Mouse (Mus musculus) cerebellum, adult 18-20 months (tissue): ENCODE measurements around the gene Usp32.

Source experiments
- DNase-seq, 2 experiments: peaks; one replicate each; pipeline ENCODE4 v3.0.0; 2021

Gene Usp32

DNA sequence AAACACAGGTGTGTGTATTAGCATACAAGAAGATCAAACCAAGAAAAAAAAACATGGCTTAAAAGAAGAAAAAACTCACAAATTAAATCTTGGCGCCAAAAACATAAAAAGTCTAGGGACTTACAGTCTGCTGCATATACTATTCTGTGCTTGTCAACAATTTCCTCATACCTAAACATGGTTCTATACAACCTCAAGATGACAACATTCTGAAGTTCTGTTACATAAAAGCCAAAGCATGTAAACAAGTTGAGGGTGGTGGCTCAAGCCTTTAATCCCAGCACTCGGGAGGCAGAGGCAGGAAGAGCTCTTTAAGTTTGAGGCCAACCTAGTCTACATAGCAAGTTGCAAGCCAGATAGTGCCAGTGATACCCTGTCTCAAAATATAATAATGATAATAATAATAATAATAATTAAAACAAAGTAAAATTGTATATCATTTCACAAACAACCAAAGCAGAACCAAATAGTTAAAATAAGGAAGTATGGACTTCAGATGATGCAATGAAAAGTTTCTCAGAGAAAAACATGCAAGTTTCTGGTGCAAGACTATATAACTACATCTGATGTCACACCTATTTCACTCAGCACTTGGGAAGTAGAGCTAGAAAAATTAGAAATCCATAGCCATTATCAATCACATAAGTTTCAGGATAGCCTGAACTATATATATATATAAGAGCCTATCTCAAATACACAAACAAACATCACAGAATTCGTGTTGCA lies 16.5 kb downstream of the Usp32 start:
- no peak for DNase-seq

DNA sequence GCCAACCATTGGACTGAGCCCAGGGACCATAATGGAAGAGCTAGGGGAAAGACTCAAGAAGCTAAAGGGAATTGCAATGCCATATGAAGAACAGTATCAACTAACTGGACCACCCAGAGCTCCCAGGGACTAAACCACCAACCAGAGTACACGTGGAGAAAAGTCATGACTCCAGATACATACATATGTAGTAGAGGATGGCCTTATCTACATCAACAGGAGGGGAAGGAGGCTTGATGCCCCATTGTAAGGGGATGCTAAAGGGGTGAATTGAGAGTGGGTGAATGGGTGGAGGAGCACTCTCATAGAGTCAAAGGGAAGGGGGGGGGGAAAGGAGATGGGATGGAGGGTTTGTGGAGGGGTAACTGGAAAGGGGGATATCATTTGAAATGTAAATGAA lies 17.9 kb downstream of the Usp32 start:
- DNase-seq, result no peak

DNA sequence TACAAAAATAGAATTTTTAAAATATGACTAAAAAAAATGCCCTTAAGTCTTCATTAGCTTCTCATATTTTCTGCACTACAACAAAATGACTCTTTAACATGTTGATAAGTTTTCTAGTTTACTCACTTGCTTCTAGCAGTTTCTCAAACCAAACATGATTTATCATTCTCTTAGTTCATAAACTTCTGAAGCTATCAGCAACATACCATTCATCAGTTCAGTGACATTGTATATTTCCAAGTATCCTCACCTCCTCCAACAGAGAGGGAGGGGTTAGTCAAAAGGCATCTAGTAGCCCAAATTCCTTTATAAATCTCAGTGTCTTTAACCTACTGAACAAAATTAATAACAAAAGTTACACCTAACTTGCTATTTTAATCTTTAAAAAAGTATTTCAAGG lies 22.8 kb downstream of the Usp32 start:
- DNase-seq, result no peak

DNA sequence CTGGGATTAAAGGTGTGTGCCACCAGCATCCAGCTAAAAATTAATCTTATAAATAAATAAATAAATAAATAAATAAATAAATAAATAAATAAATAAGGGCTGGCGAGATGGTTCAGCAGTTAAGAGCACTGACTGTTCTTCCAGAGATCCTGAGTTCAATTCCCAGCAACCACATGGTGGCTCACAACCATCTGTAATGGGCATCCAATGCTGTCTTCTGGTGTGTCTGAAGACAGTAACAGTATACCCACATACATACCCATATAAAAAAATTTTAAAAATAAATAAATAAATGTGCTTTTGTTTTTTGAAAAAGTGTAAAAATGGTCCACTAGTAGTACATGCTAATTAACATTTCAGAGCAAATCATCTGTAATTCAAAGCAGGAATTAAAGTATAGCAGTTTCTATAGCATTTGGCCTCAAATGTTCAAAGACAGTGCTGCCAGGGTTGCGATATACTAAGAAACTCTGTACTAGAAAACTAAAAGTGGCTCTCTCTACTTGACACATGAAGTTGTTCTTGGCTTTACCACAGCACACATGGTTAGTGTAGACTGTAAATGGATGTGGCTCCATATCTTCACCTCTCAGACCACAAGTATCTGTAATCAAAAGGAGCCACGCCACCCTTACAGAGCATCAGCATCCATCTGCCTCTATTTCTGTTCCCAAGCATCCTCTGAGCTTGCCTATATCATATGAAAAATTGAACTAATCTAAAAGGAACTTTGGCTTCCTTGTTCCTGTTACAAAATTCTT lies 23.7 kb downstream of the Usp32 start:
- no peak for DNase-seq

DNA sequence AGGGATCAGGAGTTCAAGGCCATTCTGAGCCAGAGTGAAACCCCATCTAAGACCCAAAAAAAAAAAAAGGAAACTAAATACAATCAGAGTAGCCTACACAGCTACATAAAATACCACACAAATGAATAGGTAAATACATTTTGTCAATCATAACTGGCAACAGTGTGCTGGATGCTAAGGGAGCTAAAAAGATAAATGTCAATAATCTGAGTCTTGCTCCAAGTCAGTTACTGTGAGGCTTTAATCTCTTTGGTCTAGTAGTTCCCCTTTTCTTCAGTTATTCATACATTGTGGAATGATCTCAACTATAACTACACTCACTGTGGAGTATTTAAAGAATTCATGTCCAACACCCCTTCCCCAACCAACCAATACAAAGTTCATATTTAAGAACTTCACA lies 30.0 kb downstream of the Usp32 start:
- no peak for DNase-seq

GRCm38 (mm10) chr11:85107217-85107616 lies 32.7 kb downstream of the Usp32 start:
- no peak for DNase-seq

DNA sequence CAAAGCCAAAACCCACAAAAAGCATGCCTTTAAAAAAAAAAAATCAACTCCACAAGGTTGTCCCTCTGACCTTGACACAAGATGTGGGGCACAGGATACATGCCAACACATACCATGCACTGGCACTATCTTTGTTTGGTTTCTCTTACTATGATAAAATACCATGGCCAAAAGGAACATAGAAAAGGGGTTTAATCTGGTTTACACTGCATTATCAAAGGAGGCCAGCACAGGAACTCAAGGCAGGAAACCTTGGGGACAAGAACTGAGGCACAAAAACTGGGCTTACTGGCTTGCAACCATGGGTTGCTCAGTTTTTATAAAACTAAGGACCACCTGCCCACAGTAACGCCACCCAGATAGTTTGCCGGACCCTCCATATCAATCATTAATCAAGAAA lies 34.1 kb downstream of the Usp32 start:
- no peak for DNase-seq

DNA sequence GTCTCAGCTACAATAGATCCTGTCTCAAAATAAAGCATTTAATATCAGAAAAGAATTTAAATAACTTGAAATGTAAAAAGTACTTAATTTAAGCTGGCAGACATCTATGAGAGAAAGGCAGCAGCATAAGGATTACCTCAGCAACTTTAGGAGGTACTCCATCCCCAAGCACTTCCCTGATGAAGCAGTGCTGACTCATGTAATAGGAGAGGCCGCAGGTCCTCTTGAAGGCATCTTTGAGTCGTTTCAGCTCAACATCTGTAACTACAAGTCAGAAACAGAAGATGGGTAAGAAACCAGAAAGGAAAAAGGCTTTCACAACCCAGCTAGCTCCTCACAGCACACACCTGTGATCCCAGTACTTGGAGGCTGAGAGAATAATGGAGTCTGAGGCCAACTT lies 36.2 kb downstream of the Usp32 start:
- DNase-seq, result no peak

DNA sequence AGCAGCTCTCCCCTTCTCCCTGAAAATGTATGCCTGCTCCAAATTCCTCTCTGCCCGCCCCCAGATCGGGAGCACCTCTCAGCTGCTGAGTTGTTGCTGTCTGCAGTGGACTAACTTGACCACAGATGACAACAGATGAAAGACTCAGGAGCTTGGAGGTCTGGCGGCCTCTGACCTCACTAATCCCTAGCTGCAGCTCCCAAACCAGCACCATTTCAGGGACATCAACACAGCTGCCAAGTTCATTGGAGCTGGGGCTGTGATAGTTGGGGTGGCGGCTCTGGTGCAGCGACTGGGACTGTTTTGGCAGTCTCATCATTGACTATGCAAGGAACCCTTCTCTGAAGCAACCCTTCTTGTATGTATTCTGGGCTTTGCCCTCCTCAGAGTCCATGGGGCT lies 44.8 kb downstream of the Usp32 start:
- no peak for DNase-seq

DNA sequence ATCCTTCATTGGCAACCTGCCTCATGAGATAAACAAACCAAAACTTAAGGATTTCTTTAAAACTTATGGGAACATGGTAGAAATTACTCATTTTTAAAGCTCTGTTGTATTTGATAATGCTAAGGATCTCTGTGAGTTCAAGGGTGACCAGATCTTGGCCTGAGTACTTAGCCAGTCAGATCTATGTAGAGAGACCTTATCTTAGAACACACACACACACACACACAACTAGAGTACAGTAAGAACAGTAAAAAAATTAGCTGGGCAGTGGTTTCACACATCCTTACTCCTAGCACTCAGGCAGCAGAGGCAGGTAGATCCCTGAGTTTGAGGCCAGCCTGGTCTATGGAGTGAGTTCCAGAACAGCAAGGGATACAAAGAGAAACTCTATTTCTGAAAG lies 53.7 kb downstream of the Usp32 start:
- no peak for DNase-seq

- DNase-seq, result no peak
Observed at GRCm38 (mm10) chr11:85067871-85068270, 72.1 kb downstream of the Usp32 start.

- no peak for DNase-seq
Observed at GRCm38 (mm10) chr11:85058562-85058961, 81.4 kb downstream of the Usp32 start.

GRCm38 (mm10) chr11:85057544-85057943 lies 82.4 kb downstream of the Usp32 start:
- no peak for DNase-seq

GRCm38 (mm10) chr11:85056901-85057300 lies 83.1 kb downstream of the Usp32 start:
- DNase-seq, result peak; percentile 20 to 26

DNA sequence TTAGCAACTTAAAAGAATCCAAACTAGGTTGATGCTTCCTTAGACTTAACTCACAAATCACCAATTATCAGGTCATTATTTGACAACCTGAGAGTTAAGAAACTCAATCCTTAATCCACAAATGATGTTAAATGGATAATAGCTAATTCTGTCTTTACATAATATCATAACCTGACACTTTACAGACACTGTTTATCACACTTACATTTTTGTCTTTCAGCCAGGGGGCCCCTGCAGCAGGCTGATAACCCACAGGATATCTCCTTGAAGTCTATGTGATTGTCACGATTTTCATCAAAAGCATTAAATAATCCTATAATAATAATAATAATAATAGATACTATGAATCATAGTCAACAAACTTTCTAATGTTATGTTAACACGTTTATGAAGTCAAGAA lies 84.4 kb downstream of the Usp32 start:
- no peak for DNase-seq

DNA sequence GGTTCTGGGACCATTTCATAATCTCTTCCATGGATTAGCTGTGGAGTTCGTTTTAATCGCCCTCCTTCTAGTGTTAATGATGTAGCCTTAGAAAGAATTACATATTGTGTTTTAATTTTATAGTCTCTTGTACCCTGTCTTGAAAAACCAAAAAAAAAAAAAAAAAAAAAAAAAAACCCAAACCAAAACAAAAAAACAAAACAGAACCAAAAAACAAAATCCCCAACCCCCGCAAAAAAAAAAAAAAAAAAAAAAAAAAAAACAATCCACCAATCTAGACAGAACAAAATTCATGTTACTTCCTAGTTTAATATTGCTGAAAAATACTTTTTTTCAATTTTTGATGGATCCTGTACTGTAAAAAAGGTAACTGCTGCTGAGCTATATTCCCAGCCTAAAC lies 100.7 kb downstream of the Usp32 start:
- DNase-seq, result no peak

DNA sequence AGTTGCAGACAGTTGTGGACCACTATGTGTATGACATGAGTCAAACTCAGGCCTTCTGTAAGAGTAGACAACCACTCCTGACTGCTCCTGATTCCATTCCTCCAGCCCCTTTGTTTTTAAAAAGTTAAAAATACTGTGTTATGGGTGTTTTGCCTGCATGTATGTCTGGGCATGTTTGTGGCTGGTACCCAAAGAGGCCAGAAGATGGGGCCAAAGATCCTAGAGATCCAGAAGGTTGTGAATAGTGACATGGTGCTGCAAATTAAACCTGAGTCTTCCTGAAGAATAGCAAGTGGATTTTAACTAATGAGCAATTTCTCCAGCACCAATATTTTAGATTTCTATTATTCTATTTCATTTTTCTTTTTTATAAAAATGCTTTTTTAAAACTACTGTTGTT lies 126.8 kb downstream of the Usp32 start:
- no peak for DNase-seq

- DNase-seq, result no peak
Observed at GRCm38 (mm10) chr11:85003566-85003965, 136.4 kb downstream of the Usp32 start.

- DNase-seq, result no peak
Observed at GRCm38 (mm10) chr11:84995241-84995640, 144.7 kb downstream of the Usp32 start.

DNA sequence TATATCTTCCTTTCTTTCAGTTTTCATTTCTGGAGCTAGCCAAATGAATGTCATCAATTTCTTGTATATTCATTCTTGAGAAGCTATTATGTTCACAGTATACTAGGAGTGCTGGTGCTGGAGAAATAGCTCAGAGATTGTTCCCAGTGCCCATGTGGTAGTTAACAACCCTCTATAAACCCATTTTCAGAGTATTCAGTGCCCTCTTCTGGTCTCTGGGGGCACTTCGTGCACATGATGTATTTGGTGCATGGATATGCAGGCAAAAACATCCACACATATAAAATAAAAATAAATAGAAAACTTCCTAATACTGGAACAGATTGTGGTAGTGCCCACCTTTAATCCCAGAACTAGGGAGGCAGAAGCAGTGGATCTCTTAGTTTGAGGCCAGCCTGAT lies 147.0 kb downstream of the Usp32 start:
- no peak for DNase-seq

DNA sequence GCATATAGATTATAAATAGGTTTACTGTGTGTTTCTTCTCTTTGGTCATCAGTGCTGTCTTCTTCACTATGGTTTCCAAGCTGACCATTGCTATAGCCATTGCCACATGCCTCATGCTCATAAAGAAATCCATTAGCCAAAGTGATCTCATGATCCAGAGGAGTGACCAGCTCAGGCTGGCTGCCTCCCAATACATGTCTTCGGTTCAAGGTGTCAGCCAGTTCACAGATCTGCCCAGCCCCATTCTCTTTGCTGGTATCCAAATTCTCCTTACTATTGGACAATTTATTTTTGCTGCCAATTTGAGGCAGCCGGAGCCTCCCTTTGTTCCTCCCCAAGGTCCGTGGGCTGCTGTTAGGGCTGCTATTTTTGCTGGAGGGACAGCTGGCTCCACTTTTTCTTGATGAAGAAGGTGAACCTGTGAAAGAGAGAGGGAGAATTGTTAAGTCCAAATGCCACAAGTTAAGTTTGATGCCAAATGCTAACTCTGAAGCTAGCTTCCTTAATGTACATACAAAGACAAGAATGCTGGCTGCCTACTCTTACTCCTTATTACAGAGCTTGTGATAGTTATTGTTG lies 151.5 kb downstream of the Usp32 start:
- DNase-seq, result no peak

- no peak for DNase-seq
Observed at GRCm38 (mm10) chr11:84985421-84985820, 154.5 kb downstream of the Usp32 start.

DNA sequence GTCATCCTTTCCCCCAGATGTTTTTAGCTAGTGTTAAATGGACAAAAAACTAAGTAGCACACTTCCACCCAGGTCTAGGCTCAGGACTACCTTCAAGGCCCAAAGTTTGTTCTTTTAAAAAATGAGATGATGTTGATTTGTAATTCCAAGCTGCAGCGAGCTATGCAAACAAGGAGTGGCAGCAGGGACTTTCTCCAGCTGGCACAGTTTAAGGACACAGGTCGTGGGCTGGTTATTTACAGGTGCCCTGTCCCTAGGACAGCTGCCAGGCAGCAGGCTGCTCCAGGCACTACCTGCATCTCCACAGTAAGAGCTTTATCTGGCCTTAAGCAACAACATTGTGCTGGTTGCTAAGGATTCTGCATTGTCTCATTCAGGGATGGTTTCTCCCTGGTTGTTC lies 159.3 kb downstream of the Usp32 start:
- no peak for DNase-seq

DNA sequence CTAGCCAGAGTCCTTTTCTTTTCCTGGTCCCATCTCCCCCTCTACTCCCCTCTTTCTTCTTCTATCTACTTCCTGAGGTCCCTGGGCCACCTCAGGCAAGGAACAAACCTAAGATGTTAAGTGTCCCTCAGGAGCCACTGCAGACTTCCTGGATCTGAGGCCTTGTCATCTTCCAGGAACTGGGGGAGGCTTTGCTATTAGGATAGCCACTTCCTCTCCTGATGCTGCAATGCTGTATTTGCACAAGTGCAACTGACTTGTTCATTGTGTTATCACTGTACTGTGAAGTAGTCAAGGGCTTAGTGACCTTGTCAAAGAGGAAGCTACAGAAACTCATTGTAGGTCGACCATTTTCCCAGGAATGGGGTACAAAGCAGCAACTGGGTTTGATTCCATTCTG lies 160.6 kb downstream of the Usp32 start:
- DNase-seq, result no peak
